Mouse (Mus musculus) 416B (cell line): ENCODE results near the gene 2010111I01Rik.

Experiments used
- DNase-seq: peaks from one replicate; pipeline ENCODE4 v3.0.0; 2011; ENCODE audit warnings: low read depth

The 2010111I01Rik gene

DNA sequence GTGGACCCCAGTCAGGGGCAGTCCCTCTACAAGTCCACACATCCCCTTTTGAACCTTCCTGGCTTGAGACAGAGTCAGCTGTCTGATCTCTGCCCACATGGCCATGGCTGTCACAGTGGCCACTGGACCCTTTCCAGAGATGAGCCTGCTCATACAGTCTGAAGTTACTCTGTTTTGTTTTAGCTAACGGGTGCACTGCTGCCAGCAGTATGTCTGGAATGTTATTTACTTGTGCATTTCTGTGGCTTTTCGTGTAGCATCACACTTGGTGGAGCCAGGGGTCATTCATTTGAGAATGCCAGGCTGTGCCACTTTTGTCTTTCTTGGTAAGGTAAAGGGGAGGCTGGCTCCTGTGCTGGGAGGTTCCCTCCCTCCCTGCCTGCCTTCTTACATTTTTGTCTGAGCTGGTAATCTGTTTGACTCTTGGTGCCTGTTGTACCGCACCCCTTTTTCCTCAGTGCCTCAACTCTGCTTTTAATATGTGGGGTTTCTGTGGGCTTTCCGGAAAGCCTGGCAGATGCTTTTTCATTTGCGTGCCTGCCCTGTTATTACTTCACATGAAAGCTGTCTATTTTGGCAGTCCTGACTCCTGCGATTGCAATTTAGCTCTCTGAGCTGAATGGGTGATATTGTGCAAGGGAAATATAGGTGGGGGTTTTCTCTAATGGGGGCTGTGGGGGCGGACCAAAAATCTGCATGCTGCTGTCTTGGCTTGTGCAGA lies 190.3 kb downstream of the 2010111I01Rik start:
- no peak for DNase-seq

DNA sequence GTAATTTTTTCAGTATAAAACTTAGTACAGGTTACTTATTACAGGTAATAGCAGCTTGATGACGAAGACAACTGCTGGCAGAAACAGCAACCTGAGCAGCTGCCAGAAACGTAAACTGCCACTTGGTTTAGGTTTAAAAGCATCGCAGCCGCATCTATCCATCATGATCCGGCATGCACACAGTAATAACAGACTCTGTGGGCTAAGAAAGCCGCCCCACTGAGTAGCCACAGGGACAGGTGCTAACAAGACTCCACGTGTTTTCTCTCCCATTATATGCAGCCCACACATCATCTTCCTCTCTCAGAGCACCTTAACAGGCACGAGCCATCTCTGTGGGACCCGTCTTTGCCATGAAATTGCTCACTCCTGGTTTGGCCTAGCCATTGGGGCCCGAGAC lies 191.6 kb downstream of the 2010111I01Rik start:
- no peak for DNase-seq

DNA sequence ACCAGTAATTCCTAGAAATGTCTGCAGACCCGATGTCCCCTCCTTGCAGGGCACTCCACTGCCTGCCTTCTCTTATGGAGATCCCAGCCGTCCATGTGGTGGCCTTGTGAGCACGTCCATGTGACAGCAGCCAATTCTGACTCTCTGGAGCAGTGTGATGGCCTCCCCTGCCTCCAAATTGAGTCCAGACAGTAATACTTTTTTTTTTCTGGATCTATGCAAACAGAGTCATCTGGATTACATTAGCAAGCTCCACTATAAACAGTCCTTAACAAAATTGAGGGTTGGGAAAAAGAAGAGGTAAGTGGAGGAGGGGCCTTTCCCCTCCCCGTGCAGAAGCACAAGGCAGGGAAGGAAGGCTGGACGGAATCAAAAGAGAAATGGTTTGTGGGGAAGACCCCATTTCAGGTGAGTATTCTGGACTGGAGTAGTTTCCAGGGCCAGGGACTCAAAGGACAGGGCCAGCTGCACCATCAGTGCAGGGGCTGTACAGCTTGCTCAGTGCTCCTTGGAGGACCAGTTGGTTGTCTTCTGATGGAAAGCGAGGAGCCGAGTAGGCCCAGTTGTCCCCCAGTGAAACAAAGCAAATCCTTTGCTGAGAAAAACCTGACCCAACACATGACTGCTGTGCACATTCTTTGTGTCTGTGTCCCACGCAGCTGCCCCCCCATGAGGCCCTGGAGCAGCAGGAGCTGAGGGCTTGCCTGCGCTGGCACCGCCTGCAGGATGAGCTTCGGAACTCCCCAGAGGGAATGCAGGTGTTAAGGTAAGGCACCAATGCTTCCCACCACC lies 205.8 kb downstream of the 2010111I01Rik start:
- no peak for DNase-seq

DNA sequence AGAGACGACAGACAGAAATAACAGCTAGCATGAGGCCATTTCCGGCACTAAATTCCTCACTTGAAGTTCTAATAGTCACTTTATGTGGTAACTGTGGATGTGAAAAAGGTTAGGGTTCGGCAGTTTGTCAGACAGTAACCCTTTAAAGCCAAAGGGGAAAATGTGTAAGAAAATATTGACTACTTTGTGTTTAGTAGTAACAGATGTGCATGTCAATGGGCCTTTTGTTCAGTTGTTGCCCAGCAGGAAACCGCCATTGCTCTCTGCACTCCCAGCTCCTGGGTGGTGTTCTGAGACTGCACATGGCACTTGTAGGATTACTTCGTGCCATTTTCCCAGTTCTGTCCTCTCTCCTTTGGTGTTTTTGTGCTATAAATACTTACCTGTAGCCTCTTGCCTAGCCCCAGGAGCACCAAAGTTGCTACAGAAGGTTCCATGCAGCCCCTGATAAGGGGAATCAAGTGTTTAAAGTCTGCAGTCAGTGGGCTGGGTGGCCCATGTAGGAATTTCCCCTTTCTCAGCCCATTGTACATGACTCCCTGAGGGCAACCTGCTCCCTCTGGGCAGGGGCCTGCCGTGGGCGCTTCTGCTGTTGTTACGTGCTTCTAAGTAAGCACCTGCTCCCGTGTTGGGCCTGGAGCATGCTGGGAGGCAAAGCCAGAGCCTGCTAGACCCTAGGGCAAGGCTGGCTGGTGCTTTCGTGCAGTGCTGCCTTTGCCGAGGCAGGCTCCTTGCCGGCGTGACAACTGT lies 206.8 kb downstream of the 2010111I01Rik start:
- no peak for DNase-seq

DNA sequence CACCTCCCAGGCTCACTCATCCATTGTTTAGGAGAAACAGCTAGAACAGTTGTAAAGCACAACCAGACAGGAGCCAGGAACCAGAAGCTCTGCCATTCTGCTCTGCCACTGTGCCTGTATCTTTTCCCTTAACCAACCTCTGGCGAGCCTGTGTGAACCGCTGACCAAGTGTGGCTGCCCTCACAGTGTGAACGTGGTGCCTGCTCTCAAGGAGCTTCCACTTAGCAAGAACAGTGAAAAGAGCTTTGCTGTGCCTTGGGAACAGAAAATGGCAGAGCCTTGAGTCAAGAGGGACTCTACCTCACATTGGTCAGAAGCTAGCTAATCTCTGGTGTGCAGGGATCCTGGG lies 207.4 kb downstream of the 2010111I01Rik start:
- DNase-seq, result no peak

DNA sequence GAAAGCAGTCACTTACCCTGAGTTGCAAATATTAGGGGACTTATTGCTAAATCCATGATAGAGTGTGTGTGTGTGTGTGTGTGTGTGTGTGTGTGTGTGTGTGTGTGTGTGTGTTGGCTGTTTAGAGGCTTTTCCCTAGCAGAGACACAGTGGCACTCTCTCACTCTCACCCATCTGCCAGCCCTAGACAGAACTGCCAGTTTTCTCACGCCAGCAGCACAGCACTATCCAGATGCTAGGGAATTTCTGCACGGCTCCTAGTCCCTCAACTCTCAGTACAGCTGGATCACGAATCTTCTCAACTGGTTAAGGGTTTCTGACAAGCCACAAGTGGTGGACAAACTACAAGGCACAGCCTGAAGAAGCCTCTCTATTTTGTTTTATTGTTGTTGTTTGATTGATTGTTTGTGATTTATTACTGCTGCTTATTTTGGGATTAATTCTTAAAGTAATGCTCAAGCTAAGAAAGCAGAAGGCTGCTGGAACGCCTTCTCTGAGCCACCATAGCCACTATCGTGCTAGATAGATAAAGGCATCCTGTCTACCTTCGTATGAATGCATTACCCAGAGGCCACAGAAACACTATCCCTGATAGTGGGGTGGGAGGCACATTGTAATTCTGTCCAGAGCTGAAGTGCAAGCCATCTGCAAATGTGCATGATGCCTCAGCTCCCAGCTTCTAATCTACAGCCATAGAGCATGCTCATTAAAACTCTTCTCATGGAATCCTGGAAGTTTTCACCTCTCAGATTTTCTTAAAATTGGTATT lies 209.7 kb downstream of the 2010111I01Rik start:
- DNase-seq, result no peak

DNA sequence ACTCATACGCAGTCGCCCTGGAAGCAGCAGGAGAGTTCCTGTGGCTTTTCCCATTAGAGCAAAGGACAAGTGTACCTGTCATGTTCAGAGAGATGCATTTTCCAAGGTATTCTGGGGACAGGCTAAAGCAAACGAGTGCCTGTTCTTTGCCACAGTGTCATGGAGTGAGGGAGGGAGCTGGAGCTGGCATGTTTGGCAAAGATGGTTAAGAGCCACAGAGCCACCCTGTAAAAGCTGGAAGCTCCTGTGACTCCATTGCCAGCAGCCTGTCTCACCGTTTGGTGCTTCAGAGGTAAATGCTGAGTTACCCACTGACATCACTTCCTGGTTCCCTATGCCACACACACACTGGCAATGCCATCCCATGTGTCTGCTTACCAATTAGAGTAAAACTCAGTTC lies 211.4 kb downstream of the 2010111I01Rik start:
- DNase-seq, result no peak

DNA sequence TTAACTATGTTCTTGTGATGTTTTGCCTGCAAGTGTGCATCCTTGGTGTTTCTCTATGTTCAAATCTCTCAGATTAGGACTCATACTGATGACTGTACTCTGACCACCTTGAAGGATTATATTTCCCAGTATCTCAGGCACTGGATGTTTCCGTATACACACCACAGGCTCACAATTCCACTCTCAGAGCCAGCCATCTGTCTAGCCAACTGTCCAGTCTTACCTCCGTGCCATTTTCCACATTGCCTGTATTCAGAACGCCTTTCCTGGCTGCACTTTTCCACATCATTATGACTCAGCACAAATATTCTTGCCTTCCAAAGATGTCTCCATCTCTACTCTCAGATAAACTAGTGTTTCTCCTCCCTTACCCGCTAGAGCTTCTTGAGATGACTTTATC lies 212.5 kb downstream of the 2010111I01Rik start:
- no peak for DNase-seq

DNA sequence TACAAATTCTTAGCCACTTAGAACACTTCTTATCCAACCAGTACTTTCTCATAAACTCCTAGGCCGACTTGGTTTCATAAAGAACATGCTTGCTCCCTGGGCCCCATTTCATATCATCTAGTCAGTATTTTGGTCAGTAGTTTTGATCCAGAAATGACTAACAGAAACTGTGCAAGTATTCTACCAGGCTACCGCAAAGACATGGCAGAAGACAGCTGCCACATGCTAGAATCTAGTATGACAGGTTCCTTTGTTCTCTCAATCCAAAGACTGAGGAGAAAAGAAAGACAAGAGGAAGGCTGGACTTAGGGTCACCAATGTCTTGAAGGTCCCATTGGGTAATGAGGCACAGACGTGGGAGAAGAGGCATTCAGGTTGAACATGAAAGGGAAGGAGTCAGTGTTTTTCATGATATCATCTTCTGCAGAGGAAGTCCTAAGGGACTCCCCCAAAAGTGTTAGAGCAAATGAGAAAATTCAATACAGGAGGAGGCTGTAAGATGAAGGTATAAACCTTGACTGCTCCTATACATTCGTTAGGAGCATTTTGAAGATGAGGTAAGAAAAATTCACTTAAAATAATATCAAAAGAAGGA lies 216.0 kb downstream of the 2010111I01Rik start:
- no peak for DNase-seq

DNA sequence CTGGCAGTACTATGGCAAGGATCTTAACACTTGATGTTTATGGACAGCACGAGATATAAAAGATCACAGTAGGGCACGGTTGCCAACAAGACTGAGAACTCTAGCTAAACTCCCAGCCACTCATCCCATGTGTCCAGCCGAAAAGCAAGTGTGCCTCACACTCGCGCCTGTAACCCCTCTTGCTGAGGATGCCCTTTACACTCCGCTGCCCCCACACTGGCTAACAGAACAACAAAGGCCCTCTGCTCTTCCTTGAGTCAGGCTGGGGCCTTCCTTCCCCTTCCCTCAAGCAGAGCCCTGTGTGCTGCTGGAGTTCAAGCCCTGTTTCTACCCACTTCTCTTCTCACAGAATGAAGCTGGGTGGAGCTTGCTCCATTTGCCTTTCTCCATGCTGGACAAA lies 220.3 kb downstream of the 2010111I01Rik start:
- DNase-seq, result no peak

DNA sequence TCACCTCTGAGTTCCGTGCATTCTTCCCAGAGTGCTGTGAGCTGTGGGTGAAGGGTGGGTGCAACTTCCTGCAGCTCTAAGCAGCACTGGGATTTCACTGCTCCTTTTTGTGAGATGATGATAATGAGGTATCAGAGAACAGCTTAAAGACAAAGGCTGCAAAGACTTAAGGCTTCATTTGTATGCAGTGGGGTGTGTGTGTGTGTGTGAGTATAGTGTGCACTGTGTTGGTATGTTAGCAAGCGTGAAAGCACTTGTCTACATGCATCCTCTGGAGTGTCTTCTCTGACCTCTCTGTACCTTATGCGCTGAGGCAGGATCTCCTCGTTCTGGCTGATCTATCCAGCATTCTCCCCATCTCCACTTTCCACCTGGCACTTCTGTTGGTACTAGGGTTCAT lies 221.5 kb downstream of the 2010111I01Rik start:
- no peak for DNase-seq

DNA sequence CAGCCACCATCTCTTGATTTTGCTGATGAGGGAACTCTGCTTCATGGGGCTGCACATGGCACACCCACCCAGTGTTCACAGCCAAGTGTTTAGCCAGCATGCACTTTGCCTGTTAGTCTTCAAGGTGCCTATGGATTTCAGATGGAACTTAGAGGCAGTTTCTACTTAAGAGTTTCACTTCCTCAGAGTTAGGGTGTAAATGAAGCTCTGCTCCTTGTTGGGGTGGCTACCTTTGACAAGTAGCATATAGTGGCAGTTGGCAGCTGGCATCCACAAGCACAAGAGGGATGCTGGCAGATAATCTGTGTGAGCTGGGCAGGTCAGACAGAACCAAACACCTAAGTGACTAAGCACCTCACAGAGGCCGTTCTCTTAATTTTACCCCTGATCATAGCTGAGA lies 221.9 kb downstream of the 2010111I01Rik start:
- no peak for DNase-seq

DNA sequence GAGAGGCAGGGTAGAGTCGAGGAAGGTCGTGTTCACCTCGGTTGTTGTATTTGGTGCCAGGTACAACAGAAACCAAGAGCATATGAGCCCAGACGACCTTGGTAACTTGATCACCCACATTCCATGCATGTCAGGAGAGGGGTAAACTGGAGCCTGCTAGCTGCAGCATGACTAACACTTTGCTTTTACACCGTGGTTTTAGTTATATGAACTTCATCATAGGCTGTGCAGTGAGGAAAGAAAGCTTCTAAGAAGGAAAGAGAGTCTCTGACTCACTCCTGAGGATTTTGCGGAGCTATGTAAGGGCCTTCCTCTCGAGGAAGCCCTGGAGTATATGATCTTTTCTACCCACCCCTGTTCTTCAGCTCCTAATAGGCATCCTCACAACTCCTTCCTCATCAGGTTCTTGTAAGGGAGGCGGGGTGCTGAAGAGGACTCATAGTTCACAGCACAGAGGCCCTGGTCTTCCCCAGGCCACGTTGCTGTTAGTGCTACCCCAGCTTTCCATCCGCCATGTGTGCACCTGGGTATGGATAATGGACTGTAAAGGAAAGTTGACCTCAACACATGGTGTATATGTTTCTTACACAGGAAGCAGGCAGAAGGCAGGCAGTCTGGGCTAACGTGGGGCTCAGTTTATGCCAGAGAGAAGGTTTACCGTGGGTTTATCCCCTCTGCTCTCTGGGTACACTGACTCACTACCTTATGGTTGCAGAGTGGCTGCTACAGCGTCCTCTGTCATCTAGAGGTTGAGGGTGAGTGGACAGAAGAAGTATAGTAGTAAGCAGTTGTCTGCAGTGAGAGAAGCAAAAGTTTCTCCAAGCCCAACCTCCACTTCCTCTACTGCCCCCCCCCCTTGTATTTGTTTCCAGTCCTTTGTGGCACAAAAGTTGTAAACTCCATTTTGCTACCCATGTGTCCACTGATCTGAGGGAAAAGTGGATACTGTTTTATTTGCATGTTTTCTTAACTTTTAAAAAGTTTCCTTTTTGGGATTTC lies 222.8 kb downstream of the 2010111I01Rik start:
- DNase-seq, result peak; percentile 69

DNA sequence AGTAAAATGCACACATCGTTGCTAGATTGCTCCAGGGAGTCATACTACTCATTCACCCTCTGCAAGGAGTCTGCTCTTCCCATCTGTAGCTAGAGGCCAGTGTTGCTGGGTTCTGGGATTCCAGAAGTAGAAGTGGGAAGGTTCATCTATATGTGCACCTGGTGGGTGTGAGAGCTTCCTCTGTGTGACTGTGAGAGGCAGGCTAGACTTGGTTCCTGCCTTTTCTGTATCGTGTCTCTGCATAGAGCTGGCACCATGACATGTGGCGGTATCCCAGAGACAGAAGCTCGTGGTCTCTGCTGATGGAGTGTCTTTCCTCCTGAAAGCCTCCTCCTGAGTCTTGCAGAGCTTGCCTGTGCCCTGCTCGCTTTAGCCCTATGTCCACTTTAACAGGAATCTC lies 223.6 kb downstream of the 2010111I01Rik start:
- no peak for DNase-seq

DNA sequence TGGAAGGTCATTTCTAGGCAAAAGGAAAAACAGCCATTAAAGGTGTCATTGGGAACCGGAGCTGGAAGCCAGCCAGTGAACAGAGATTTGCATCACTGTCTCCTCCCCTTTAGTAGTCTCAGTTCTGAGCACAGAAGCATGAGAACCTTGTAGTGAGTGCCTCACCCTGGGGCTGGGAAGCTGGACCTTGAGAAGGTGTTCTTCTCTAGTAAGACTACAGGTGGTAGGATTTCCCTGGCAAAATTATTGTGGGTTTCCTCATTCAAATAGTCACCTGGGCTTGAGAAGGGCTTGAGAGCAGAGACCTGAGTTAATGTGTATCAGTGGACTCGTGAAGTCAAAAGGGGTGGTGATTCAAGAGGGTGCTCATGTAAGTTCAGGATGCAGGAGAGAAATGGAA lies 224.1 kb downstream of the 2010111I01Rik start:
- DNase-seq, result no peak

DNA sequence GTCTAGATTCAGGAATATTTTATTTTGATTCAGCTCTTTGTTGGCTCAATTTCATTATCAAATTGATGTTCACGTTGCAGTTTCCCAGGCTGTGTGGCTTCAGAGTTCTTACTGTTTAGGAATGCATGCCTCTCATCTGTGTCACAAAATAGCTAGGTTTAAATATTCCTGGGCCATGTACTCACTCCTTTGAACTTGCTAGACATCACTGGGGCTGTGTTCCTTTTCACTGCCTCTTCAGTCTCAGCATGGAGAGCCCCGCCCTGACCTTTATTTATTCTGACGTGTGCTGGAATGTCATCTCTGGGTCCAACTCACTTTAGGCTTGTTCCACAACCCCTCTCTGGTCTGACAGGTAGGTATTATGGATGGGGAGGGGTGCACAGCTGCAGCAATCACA lies 228.7 kb downstream of the 2010111I01Rik start:
- no peak for DNase-seq

DNA sequence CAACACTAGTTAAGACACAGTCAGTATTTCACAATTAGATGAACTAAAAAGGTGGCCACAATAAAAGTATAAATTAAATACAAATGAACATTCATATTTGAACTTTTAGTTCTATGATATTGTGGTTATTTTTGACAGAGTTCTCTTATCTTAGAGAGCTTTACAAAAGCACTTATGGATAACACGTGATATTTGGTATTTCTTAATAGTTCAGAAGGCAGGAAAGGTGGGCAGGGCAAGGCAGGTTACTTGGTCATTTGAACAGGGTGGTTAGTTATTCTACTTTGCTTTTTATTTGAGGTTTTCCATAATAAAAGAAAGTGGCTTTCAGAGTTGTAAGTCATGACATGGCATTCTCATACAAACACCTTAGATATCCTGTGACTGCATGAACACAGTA lies 233.3 kb downstream of the 2010111I01Rik start:
- DNase-seq, result no peak

DNA sequence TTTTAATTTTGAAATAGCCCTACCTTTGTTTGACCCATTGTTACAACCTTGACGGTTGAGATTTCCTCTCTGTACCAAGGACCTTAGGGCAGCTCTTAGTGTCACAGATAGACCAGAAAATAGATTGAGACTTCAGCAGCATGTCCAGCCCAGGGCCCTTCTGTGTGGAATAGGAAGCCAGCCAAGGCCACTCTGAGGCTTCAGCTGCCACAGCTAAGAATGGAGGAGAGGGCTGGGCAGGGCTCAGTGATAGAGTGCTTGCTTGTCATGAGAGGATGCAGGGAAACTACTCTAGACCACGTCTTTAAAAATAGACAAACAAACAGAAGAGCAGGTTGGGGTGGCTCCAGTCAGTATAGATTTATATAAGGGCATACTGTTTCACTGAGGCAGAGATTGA lies 234.9 kb downstream of the 2010111I01Rik start:
- DNase-seq, result peak; percentile 23

DNA sequence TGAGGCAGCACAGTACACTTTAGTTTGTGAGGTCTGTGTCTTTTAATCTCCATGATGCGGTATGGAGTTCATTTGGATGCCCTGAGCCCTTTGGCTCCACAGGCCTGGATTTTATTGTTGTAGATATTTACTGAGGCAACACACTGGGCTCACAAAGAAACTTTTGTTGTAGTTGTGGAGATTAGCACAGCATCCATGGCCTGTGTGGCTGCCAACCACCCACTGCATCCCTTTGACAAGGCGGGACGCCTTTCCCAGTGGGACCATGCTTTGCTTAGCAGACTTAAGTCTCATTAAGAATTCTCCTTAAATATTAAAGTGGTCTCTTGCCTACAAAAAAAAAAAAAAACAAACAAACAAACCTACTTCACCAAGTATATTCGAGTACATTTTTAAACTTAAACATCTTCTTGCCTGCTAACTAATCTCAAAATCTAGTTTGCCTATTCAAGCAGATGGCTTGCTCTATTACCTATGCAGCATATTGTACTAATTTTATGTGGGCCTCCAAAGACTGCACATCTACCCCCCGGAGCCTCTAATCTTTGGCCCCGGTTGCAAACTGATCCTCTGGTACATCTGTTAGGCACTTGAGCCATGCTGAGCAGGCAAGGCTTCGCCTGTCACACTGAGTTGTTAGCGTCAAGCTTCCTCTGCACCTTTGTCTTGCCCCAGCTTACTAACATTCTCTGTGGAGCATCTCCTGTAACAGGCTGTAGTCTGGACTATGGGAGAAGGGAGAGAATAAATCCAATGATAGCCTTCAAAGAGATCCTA lies 239.0 kb downstream of the 2010111I01Rik start:
- DNase-seq, result no peak

DNA sequence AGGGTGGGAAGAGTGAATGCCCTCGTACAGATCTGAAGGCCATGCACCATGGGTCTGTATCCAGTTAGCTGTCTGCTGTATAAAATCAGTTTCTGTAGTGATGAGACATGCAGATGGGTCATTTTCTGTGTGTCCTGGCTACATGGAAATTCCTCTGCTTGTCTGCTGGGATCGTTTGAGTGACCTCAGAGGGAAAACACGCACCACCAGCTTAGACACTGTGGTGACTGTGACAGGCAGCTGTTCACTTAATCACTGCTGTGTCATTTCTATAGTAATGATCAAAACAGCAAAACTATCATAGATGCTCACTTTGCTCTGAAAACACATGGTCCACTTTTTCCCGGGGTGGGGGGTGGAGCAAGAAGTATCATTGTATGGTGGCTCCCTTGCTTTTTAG lies 241.1 kb downstream of the 2010111I01Rik start:
- no peak for DNase-seq
